Mouse (Mus musculus) thymus, postnatal 25 days (tissue): ENCODE measurements around the gene Hist1h1b.

Source experiments
- DNase-seq: peaks from one replicate; pipeline ENCODE4 v3.0.0; 2022

Hist1h1b gene

DNA sequence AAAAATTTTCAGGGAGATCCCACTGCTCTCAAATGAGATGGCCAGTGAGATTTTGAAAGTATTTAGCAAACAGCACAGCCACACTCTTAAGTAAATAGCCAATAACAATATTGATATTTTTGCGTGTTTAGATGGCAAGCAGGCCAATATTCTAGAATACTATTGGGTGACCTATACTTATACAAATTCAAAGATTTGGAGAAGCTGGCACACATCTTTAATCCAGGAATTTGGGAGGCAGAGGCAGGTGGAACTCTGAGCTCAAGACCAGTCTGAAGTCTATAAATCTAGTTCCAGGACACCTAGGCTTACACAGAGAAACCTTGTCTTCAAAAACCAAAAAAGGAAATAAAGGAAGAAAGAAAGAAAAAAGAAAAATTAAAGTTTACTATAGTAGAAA lies 1.2 kb upstream of the Hist1h1b start:
- DNase-seq, result no peak

DNA sequence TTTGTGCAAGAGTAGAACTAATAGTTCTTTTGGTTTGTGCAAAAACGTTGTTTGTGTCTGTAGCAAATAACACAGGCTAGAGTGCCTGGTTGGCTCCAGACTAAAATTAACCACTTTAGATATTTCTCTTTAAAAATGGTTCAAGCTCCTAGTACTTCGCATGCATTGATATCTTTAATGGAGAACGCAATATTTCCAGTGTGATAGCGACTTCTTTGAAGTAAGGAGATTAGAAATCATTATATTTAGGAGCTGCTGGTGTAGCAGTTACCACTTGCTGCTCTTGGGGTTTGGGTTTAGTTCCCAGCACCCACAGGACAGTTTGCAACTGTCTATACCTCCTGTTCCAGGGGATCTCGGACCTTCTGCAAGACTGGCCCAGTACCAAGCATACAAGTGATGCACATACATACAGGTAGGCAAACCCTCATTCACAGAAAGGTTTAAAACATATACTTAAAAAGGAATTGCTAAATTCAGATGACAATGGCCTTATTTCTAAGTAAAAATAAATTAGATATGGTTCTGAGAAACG lies 663 bp upstream of the Hist1h1b start:
- DNase-seq, result peak; percentile 15

DNA sequence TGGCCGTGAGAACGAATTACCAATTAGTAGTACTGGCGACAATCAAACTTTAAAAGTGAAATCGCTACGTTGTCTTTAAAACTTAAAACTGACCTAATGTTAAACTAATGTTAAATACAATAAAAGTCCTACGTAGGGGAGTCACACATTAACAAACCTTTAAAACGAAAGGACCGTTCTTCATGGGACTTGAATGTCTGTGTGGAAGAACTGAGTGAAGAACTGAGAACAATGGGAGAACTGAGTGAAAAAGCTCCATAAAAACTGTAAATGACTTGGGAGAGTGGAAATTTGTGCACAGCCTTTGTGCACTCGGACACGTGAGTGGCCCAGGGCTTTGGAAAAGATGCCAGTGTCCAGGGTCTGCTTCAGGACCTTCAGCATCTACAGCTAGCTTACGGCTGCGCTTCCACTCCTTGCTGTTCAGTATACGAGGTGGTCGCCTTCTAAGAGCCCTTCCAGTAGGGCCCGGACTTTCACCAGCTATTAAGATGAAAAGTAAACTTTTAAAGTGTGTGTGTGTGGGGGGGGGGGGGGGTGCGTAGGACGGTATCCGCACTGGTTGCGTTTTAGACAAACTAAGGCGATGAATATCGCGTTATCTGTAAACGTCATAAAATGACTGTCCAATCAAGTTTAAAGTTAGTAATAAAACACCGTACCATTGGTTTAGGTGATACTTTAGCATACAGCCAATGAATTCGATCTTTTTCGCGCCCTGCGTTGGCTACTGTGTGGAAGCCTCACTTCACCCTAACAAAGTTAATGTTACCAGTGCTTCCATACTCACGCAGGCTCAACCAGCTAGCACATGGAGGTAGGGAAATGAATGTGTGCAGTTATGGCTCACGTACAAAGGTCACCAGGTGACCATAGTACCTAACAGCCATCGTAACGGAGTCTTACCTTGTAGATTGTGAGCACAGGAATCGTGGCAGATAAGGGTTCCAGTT lies 1.3 kb downstream of the Hist1h1b start:
- peak; percentile 76 for DNase-seq

DNA sequence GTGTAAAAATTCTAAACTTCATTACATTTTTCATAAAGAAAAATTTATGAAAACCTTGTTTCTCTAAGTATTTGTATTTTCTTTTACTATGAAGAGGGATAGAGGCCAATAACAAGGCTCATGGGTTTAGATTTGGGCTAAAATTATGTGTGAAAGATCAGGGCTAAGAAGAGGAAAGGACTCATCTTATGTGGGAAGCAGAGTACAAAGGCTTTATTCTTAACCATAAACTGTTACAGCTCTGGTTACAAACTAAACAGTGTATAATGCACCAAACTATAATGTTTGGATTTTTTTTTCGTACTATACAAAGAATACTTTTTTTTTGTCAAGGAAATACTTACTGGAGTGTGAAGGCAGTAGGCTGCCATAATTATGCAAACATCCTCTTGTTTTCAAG lies 24.7 kb downstream of the Hist1h1b start:
- no peak for DNase-seq

DNA sequence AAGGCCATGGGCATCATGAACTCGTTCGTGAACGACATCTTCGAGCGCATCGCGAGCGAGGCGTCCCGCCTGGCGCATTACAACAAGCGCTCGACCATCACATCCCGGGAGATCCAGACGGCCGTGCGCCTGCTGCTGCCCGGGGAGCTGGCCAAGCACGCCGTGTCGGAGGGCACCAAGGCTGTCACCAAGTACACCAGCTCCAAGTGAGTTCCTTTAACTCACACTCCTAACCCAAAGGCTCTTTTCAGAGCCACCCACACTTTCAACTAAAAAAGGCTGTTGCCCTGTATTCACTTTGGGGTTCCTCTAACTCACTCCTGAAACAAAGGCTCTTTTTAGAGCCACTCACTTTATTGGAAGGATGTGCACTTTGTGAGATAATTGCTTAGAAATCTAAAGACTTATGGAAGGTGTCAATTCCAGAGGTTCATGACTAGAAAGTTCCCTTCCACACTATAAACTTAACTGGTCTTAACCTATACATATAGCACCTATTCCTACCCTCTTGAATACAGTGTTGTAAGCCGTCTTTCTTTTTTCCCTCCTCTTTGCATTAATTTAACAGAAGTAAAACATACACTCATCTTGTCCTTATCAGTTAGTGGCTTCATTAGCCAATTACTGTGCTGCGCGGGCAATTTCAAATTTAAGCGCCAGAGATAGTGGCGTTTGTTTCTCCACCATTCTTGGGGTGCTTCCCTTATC lies 26.0 kb downstream of the Hist1h1b start:
- DNase-seq, result peak; percentile 34

DNA sequence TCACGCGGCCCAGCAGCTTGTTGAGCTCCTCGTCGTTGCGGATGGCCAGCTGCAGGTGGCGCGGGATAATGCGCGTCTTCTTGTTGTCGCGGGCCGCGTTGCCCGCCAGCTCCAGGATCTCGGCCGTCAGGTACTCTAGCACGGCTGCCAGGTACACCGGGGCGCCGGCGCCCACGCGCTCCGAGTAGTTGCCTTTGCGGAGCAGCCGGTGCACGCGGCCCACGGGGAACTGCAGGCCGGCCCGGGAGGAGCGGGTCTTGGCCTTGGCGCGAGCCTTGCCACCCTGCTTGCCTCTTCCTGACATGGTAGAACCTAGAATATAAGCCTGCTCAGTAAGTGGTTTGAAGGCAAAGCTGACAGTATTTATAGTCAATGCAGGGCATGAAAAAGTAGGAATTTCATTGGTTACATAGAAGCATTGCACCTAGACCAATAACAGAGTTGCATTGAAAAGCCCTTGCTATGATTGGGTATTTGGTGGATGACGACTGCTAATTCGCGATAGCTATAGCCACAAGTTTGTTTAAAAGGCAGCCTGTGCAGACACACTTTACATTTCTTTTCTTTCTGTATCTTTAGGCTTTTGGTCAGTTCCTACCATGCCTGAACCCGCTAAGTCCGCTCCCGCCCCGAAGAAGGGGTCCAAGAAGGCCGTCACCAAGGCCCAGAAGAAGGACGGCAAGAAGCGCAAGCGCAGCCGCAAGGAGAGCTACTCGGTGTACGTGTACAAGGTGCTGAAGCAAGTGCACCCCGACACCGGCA lies 26.7 kb downstream of the Hist1h1b start, which contains the start of the genes Hist1h2ak and Hist1h2bn:
TSS of gene Hist1h2ak (minus strand) at position 304 of the 762 bp plus-strand sequence.
TSS of gene Hist1h2bn (plus strand) at position 600 of the 762 bp plus-strand sequence.
- peak; percentile 79 for DNase-seq

DNA sequence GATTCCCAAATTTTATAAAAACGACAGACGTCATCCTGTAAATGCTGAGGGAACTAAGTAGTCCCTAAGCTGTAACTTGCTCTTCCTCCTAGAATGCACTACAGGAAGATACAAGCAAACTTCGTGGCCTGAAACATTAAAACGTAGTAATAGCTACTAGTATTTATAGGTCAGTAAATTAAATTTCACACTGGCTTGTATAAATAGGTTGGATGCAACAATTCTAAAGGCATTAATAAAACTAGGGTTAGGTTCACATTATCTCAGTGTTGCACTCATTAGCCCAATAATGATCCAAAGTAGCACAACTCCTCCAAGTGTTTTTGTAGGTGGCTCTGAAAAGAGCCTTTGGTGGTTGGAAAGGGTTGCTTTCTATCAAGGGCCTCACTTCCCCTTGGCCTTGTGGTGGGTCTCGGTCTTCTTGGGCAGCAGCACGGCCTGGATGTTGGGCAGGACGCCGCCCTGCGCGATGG lies 27.3 kb downstream of the Hist1h1b start:
- no peak for DNase-seq

DNA sequence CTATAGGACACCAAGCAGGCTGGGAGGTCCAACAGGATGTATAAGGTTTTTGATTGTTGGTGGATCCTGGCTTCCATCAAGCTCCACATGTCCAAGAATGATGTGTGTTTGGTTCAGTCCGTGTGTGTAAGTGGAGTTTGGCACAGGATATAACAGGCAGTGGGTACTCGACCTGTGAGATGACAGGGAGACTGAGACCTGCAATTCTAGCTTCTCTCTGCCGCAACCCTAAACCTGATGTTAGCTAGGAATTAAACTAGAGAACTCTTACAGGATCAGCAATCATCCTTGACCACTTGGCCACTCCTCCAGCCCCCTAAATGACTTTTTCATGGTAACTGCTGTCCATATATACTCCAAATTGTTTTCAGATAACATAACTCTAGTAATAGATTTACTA lies 28.1 kb downstream of the Hist1h1b start:
- DNase-seq, result peak; percentile 16

DNA sequence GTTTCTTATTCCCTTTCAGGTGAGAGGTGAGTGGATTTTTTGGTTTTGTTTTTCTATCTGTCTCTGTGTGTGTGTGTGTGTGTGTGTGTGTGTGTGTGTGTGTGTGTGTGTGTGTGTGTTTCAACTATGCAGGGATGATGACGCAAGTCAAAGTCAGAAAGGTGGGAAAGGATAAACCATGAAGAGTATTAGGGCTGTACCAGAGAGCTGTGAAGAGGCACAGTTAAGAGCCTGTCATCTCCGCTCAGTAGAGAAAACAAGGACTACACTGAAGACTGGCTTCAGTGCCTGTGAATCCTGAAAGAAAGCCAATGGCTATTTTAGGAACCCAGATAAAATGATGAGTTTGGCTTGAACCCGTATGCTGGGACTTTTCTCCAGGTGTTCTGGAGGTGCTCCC lies 28.6 kb downstream of the Hist1h1b start:
- DNase-seq, result no peak

DNA sequence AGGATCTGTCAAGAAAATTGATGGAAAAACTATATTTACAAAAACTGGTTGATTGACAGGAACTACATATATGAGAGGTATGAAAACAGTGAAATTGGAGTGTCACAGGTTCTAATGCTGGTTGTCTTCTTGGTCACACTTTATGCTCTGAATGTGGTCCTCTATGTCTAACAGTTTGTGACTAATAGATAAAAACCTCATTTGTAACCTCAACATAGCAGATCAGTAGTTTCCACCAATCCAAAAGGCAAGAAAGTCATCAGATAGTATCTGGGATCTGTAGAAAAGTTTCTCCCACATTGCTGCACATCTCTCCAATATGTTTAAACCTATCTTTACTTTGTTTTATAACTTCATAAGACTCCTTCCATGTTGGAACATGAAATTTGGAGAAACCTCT lies 29.0 kb downstream of the Hist1h1b start:
- DNase-seq, result no peak

DNA sequence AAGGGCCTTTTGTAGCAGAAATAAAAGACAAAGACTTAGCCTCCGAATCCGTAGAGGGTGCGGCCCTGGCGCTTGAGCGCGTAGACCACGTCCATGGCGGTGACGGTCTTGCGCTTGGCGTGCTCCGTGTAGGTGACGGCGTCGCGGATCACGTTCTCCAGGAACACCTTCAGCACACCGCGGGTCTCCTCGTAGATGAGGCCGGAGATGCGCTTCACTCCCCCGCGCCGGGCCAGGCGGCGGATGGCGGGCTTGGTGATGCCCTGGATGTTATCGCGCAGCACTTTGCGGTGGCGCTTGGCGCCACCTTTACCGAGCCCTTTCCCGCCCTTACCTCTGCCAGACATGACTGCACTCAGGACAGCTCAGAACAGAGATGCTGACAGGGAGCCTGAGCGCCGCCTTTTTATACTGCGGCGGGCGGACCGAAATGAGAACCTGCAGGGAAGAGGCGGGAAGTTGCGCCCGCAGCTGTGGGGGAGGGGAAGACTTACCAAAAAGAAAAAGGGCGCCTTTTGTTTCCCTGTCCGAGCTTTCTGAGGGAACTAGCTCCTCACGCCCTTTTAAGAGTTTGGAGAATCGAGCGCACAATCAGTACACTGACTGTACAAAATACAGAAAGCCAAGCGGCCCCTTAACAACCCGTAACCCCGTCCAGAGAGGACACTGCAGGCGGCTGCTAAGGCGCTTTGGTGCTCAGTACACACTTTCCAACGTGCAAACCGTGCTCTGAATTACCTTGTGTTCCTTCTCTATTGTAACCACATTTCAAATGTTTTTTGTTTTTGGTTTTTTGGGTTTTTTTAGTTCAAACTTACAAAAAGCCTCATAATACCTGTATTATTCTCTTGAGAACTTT lies 30.0 kb downstream of the Hist1h1b start, which contains the start of gene Hist1h4k:
TSS of gene Hist1h4k (minus strand) at position 347 of the 859 bp plus-strand sequence.
- DNase-seq, result peak; percentile 98

DNA sequence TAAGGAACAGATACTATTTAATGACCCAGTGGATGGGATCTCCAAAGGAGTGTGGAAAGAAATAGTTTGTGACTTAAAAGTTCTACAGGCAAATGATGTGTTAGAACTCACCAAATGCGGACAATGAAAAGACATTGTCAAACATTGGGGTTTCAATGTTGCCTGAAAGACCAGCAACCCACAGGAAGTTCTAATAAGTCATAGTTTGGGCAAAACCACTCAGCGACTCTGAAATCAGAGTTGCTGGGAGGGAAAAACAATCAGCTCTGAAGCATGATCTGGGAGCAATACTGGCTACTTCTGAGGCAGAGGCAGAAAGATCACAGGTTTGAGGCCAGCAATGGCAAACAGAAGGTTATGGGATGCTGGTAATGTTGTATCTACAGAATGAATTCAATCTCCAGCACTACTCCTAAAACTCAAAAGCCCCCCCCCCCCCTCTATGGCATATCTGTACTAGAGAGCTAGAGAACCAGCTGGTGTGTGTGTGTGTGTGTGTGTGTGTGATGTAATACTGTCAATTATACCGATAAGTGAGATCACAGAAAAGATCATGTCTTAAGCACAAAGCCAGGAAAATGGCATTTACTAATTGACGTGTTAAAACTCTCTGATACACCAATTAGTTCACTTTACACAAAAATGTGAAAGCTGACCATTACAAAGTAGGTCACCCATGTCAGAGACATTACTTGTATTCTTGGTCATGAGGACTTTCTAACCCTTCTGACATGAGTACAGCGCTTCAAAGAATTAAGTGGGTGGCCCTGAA lies 30.9 kb downstream of the Hist1h1b start:
- DNase-seq, result no peak

DNA sequence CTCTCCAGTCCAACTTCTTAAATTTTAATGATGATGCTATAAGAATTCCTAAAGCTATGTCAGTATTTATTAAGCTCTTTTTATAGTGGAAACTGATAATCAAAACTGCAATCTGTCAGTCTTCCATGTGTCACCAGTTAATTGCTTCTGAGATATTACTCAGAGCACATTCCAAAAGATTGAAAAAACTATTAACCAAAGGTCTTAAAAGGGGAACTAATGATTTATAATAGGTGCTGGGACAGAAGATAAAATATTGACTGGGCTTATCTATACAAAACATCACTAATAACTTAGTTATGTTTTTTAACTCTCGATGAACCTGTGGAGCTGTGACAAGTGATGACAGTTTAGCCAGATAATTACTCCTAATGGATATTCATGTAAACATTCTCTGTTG lies 35.4 kb downstream of the Hist1h1b start:
- no peak for DNase-seq

DNA sequence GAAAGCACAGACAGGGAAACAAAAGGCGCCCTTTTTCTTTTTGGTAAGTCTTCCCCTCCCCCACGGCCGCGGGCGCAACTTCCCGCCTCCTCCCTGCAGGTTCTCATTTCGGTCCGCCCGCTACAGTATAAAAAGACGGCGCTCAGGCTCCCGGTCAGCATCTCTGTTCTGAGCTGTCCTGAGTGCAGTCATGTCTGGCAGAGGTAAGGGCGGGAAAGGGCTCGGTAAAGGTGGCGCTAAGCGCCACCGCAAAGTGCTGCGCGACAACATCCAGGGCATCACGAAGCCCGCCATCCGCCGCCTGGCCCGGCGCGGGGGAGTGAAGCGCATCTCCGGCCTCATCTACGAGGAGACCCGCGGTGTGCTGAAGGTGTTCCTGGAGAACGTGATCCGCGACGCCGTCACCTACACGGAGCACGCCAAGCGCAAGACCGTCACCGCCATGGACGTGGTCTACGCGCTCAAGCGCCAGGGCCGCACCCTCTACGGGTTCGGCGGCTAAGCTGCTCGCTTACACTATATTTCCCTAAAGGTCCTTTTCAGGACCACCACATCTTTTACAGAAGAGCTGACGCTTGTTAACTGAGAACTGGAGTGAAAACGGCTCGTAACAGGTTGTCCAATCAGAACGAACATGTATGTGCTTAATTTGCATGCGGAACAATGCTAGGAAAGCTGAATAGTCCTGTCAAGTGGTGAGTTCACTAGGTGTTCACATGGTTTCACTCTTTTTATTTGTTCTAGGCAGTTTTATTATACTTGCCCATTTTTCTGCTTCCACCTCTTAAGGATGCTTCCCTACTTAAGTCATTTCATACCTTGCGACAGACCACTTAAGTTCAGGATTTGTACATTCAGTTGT lies 45.3 kb downstream of the Hist1h1b start, which contains the start of gene Hist1h4j:
TSS of gene Hist1h4j (plus strand) at position 159 of the 862 bp plus-strand sequence.
- DNase-seq, result peak; percentile 88

DNA sequence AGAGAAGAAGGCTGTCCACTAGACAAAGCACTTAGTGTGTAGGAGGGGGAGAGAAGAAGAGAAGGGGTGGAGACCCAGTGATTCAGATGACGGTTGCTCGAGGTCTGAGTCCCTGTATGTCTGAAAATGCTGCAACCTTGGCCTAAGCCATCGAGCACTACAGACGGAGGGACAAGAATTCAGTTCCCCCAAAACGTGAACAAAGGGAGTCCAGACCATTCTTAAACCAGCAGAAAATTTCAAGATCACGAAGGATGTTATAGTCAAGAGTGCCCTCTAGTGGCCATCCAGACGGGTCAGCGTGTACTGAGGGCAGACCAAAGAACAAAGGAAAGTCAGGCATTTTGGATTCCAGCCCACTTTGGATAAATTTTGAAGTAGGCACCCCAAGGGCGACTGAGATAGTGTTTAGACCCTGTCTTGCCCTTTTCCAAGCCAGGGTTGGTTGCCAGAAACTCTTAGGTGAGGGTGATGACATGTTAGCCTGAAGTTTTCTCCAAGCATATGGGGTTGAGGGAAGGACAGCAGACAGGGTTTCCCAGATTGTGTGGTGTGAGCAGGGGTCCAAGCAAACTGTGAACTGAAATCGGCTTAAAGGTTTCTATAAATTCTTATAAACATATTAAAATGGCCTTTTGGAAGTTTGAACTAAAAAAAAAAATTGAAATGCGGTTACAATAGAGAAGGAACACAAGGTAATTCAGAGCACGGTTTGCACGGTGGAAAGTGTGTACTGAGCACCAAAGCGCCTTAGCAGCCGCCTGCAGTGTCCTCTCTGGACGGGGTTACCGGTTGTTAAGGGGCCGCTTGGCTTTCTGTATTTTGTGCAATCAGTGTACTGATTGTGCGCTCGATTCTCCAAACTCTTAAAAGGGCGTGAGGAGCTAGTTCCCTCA lies 46.2 kb downstream of the Hist1h1b start:
- DNase-seq, result peak; percentile 82

DNA sequence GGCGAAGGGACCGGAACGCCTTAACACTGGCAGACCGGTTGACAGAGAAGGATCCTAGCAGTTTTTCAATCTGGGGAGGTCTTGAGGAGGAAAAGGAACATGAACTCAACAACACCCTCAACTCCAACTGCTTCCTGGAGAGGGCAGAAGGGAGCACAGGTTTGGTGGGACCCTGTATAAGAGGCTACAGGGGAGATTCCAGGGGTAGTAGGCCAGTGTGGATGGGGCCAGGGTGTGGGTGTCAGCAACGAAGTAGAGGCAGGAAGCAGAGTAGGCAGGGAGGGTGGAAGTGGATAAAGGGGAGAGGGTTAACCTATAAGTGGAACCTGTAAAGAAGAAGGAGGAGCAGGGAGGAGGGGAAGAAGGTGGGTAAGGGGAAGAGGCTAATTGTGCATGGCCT lies 47.0 kb downstream of the Hist1h1b start:
- DNase-seq, result peak; percentile 46
